Mouse (Mus musculus) monocyte, adult 2 months (primary cell): ENCODE measurements around the gene Smarcd1.
A peak's percentile ranks its signal among the peaks of the same experiment; 100 is the strongest.
"Not testable (repeated sequence)": the region's sequence is repeated elsewhere in the genome, so short reads cannot be mapped to it uniquely, and the experiment has no call there.

Experiments used
- DNase-seq, 2 experiments: peaks; one replicate each; pipeline ENCODE4 v3.0.0; 2022; ENCODE audit warnings: low spot score in 2 of 2, low read depth in 1 of 2

Gene Smarcd1

GRCm38 (mm10) chr15:99713569-99713968, 11.6 kb downstream of the Smarcd1 start:
- no peak for DNase-seq

- DNase-seq: no peak
Measured at GRCm38 (mm10) chr15:99714206-99714605, 12.3 kb downstream of the Smarcd1 start.

GRCm38 (mm10) chr15:99714858-99715257, 12.9 kb downstream of the Smarcd1 start:
- peak in 1 of 2 experiments; percentile 39 for DNase-seq

GRCm38 (mm10) chr15:99715361-99715865, 13.5 kb downstream of the Smarcd1 start:
- DNase-seq: no peak

GRCm38 (mm10) chr15:99715982-99716746, 14.2 kb downstream of the Smarcd1 start:
- DNase-seq: no peak

- no peak for DNase-seq
Measured at GRCm38 (mm10) chr15:99716814-99717213, 14.9 kb downstream of the Smarcd1 start.

- DNase-seq: no peak
Measured at GRCm38 (mm10) chr15:99717386-99718334, 15.7 kb downstream of the Smarcd1 start, which contains the start of gene Gpd1. TSS of gene Gpd1 (plus strand) at chr15:99717515.

- no peak for DNase-seq
Measured at GRCm38 (mm10) chr15:99718461-99719021, 16.6 kb downstream of the Smarcd1 start.

- no peak for DNase-seq
Measured at GRCm38 (mm10) chr15:99719865-99720264, 17.9 kb downstream of the Smarcd1 start.

- no peak for DNase-seq
Measured at GRCm38 (mm10) chr15:99721921-99722743, 20.2 kb downstream of the Smarcd1 start.

- no peak for DNase-seq
Measured at GRCm38 (mm10) chr15:99723120-99723514, 21.2 kb downstream of the Smarcd1 start.

GRCm38 (mm10) chr15:99723515-99724291, 21.8 kb downstream of the Smarcd1 start:
- DNase-seq: peak in 1 of 2 experiments; percentile 23

- no peak for DNase-seq
Measured at GRCm38 (mm10) chr15:99724292-99725021, 22.5 kb downstream of the Smarcd1 start.

GRCm38 (mm10) chr15:99725341-99726155, 23.6 kb downstream of the Smarcd1 start, which contains the start of gene Cox14:
TSS of gene Cox14 (plus strand) at chr15:99725618.
- peak; percentile 91 to 94 for DNase-seq

- no peak for DNase-seq
Measured at GRCm38 (mm10) chr15:99726549-99726948, 24.6 kb downstream of the Smarcd1 start.

GRCm38 (mm10) chr15:99727039-99727438, 25.1 kb downstream of the Smarcd1 start:
- not testable (repeated sequence) for DNase-seq

GRCm38 (mm10) chr15:99727525-99727924, 25.6 kb downstream of the Smarcd1 start:
- DNase-seq: no peak

GRCm38 (mm10) chr15:99728211-99728610, 26.3 kb downstream of the Smarcd1 start:
- no peak for DNase-seq
